Mouse (Mus musculus): ENCODE data around the gene Zbtb16. TPM values are rescaled to one million over a fixed set of nuclear protein-coding genes. Genes with fewer than 3 reads are reported as not detected.

The Zbtb16 gene
- total and polyA plus RNA-seq, 3 experiments: 10.6 to 45.5 (median 20.0) TPM

DNA sequence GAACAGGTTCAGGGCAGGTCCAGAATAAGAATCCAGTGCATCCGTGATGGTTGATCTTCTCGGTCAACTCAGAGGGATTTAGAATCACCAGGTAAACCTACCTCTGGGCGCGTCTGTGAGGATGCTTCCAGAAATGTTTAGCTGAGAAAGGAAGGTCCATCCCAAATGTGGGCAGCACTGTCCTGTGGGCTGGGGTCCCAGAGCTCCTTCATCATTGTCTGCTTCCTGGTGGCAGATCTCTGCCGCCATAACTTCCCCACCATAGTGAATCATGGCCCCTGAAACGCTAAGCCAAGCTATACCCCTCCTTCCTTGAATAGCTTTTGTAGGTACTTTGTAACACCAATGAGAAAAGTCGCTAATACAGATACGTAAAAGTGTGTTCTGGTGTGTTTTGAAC, 194.4 kb downstream of the Zbtb16 start:
- no peak for ATAC-seq (ENCODE audit: extremely low read depth, insufficient number of reproducible peaks, low FRiP score, poor library complexity, severe bottlenecking)

DNA sequence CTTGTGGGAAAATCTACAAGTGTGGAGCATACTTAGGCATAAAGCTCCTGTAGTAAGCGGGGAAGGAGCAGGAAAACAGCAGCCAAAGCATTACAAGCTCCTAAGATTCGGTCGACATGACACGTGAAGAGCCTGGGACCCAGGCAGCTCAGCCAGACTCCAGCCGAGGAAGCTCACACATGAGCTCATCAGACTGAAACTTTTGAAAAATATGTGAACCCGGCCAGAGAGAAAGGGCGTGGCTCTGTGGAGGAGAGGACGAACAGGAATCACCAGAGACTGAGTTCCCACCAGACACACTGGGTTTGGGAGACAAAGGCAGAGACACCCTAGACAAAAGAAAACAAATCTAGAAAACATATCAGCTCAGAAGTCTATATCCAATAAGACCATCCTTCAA, 195.1 kb downstream of the Zbtb16 start:
- no peak for TF ChIP-seq POLR2AphosphoS5 (IDR thresholded peaks at IDR 0.05; ENCODE audit: insufficient replicate concordance, low read depth, low read length)
- no peak for TF ChIP-seq CTCF (IDR thresholded peaks at IDR 0.05; ENCODE audit: low read depth, low read length)
- no peak for TF ChIP-seq GATA1 (IDR thresholded peaks at IDR 0.05; ENCODE audit: borderline replicate concordance, low read length)
- TF ChIP-seq GATA2 (IDR thresholded peaks at IDR 0.05; ENCODE audit: borderline replicate concordance, low read depth, low read length): no peak
- TF ChIP-seq TAL1 (conservative IDR thresholded peaks at IDR 0.05; ENCODE audit: low read depth, low read length): no peak
- DNase-seq (ENCODE audit: low spot score) (no peak), ATAC-seq (ENCODE audit: extremely low read depth, insufficient number of reproducible peaks, low FRiP score, poor library complexity, severe bottlenecking) (no peak)
- Histone ChIP-seq H3K9me3 (replicated peaks) (peaks cover 12% of the 10 kb centered on the region), H3K4me1 (ENCODE audit: insufficient read depth, low read depth, low read length) (peaks cover 4% of the 10 kb centered on the region; the same call in 1 of the 2 replicates), H3K27me3 (ENCODE audit: insufficient read depth, low read length) (peaks cover 28% of the 10 kb centered on the region), H3K4me3 (ENCODE audit: low read depth, low read length) (no peak overlapping the region), H3K36me3 (replicated peaks) (no peaks in the 10 kb centered on the region)

More for the DNA sequence above, 194.4 kb downstream of the Zbtb16 start:
- Histone ChIP-seq H3K27me3 (ENCODE audit: insufficient read depth, low read length) (peaks cover 25% of the 10 kb centered on the region), H3K9me3 (replicated peaks) (peaks cover 12% of the 10 kb centered on the region), H3K4me3 (ENCODE audit: low read depth, low read length) (no peak overlapping the region), H3K4me1 (ENCODE audit: insufficient read depth, low read depth, low read length) (peaks cover 11% of the 10 kb centered on the region; the same call in 1 of the 2 replicates), H3K36me3 (replicated peaks) (no peaks in the 10 kb centered on the region)
- DNase-seq (ENCODE audit: low spot score): no peak
- no peak for TF ChIP-seq GATA1 (IDR thresholded peaks at IDR 0.05; ENCODE audit: borderline replicate concordance, low read length)
- TF ChIP-seq GATA2 (IDR thresholded peaks at IDR 0.05; ENCODE audit: borderline replicate concordance, low read depth, low read length): no peak
- TF ChIP-seq TAL1 (conservative IDR thresholded peaks at IDR 0.05; ENCODE audit: low read depth, low read length): no peak
- no peak for TF ChIP-seq CTCF (IDR thresholded peaks at IDR 0.05; ENCODE audit: low read depth, low read length)
- TF ChIP-seq POLR2AphosphoS5 (IDR thresholded peaks at IDR 0.05; ENCODE audit: insufficient replicate concordance, low read depth, low read length): no peak

DNA sequence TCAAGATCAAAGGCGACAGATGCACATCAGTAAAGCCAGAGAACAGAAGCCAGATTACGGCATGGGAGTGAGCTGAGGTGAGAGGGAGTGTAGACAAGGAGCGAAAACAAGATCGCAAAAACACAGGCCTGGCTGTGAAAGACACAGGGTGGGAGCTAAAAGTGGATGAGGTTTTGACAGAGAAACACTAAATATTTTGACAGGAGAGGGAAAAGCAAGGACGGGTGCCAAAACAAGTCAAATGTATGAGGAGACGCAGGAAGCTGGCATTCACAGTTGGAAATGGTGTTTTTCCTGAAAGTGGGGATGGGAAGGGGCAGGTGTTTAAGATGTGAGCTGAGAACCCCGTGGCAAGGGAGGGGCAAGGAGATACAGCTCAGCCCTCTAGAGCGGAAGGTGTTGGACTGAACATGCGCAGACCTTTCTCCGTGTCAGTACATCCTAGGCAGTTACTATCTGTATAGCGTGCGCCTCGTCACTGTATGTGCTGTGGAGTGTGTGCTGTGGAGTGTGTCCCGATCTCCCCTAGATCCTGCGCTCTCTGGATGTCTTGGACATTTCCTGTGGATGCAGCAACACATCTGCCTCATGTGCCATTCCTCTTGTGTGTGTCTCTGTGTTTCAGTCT, 197.7 kb downstream of the Zbtb16 start:
- peaks cover 25% of the 10 kb centered on the region for H3K27me3 ChIP-seq (ENCODE audit: insufficient read depth, low read length)
- TF ChIP-seq GATA2 (IDR thresholded peaks at IDR 0.05; ENCODE audit: borderline replicate concordance, low read depth, low read length) (no peak), POLR2AphosphoS5 (IDR thresholded peaks at IDR 0.05; ENCODE audit: insufficient replicate concordance, low read depth, low read length) (no peak), TAL1 (conservative IDR thresholded peaks at IDR 0.05; ENCODE audit: low read depth, low read length) (no peak), CTCF (IDR thresholded peaks at IDR 0.05; ENCODE audit: low read depth, low read length) (no peak), GATA1 (IDR thresholded peaks at IDR 0.05; ENCODE audit: borderline replicate concordance, low read length) (no peak)
- no peaks in the 10 kb centered on the region for H3K9me3 ChIP-seq (replicated peaks)
- DNase-seq (ENCODE audit: low spot score) (no peak), ATAC-seq (ENCODE audit: extremely low read depth, insufficient number of reproducible peaks, low FRiP score, poor library complexity, severe bottlenecking) (no peak)
- no peaks in the 10 kb centered on the region for H3K36me3 ChIP-seq (replicated peaks)
- H3K4me1 ChIP-seq (ENCODE audit: insufficient read depth, low read depth, low read length): no peaks in the 10 kb centered on the region
- H3K4me3 ChIP-seq (ENCODE audit: low read depth, low read length): no peak overlapping the region; the same call in 1 of the 2 replicates

DNA sequence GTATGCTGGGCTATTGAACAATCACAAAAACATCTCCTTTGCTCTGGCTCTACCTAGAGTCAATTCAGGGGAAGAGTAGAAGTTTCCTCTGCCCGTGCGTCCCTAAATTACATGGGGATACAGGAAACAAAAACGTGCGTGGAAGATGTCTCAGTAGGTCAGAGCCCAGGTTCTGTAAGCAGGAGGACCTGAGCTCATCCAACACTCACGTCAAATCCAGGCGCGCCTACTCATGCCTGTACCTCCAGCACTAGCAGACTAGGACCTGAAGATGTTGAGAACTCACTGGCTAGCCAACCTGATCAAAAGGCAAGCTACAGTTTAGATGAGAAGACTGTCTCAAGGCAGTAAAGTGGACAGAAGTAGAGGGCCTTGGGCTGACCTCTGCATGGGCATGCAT, 198.9 kb downstream of the Zbtb16 start:
- TF ChIP-seq TAL1 (conservative IDR thresholded peaks at IDR 0.05; ENCODE audit: low read depth, low read length): no peak
- peaks cover 25% of the 10 kb centered on the region for H3K27me3 ChIP-seq (ENCODE audit: insufficient read depth, low read length)
- no peaks in the 10 kb centered on the region for H3K9me3 ChIP-seq (replicated peaks)
- H3K4me1 ChIP-seq (ENCODE audit: insufficient read depth, low read depth, low read length): no peaks in the 10 kb centered on the region
- ATAC-seq (ENCODE audit: extremely low read depth, insufficient number of reproducible peaks, low FRiP score, poor library complexity, severe bottlenecking) (no peak), DNase-seq (ENCODE audit: low spot score) (no peak)
- H3K36me3 ChIP-seq (replicated peaks): no peaks in the 10 kb centered on the region
- no peak overlapping the region for H3K4me3 ChIP-seq (ENCODE audit: low read depth, low read length)

DNA sequence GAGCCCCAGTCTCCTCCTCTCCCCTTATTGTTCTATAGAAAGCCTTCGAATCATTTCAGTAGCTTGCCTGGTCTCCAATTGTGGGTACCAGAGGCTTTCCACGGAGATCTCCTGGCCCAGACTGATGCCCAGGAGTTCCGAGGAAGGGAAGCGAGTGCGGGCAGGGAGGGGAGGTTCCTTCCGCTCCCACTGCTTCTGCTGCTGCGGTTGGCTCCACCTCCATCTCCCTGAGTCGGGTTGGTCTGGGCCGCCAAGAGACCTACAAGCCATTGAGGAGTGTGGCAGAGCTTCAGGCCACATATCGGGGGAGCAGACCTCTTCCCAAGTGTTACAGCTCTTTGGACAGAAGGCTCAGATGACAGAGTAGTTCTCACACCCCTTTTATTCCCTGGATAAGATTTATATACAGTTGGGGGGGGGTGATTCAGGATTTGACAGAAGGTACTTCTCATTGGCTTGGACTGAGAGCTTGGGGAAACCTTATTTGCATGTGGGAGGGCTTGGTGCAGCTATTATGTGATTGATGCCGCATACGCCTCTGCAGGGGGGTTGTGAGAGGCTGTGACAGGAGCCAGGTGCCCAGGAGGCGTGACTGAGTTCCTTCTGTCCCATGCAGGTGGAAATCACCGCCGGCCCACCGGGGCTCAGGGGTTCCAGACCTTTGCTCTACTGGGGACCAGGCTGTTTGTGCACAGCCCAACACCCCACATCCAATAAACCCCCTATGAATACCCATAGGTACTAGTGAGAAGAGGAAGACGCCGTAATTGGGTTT, 200.3 kb downstream of the Zbtb16 start:
- peaks cover 17% of the 10 kb centered on the region for H3K27me3 ChIP-seq (ENCODE audit: insufficient read depth, low read length)
- no peak for TF ChIP-seq TAL1 (conservative IDR thresholded peaks at IDR 0.05; ENCODE audit: low read depth, low read length)
- TF ChIP-seq GATA2 (IDR thresholded peaks at IDR 0.05; ENCODE audit: borderline replicate concordance, low read depth, low read length): no peak
- no peak for TF ChIP-seq POLR2AphosphoS5 (IDR thresholded peaks at IDR 0.05; ENCODE audit: insufficient replicate concordance, low read depth, low read length)
- no peak for TF ChIP-seq GATA1 (IDR thresholded peaks at IDR 0.05; ENCODE audit: borderline replicate concordance, low read length)
- TF ChIP-seq CTCF (IDR thresholded peaks at IDR 0.05; ENCODE audit: low read depth, low read length): no peak
- no peaks in the 10 kb centered on the region for H3K36me3 ChIP-seq (replicated peaks)
- no peak for ATAC-seq (ENCODE audit: extremely low read depth, insufficient number of reproducible peaks, low FRiP score, poor library complexity, severe bottlenecking)
- H3K4me1 ChIP-seq (ENCODE audit: insufficient read depth, low read depth, low read length): no peaks in the 10 kb centered on the region
- DNase-seq (ENCODE audit: low spot score): no peak
- H3K9me3 ChIP-seq (replicated peaks): no peaks in the 10 kb centered on the region
- no peak overlapping the region for H3K4me3 ChIP-seq (ENCODE audit: low read depth, low read length)

DNA sequence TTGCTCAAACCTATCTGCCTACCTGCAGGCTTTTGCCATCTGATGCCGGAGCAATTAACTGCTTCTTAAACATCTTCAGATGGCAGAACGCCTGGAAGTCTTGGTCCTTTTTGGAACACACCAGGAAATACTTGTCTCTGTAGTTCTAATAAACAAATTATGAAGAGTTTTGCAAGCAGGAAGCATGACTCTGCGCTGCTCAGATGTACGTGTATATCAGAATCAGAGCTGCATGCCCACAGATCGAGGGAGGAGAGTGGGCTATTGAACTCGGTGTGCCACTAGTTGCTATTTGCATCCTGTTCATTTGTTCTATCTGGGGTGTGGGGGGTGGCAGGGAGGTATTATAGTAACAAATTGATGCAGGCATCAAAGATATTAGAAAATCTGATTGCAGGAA, 202.9 kb downstream of the Zbtb16 start:
- no peak overlapping the region for H3K4me3 ChIP-seq (ENCODE audit: low read depth, low read length)
- H3K9me3 ChIP-seq (replicated peaks): no peaks in the 10 kb centered on the region
- H3K27me3 ChIP-seq (ENCODE audit: insufficient read depth, low read length): peaks cover 12% of the 10 kb centered on the region
- no peak for TF ChIP-seq POLR2AphosphoS5 (IDR thresholded peaks at IDR 0.05; ENCODE audit: insufficient replicate concordance, low read depth, low read length)
- TF ChIP-seq GATA2 (IDR thresholded peaks at IDR 0.05; ENCODE audit: borderline replicate concordance, low read depth, low read length): no peak
- no peak for TF ChIP-seq CTCF (IDR thresholded peaks at IDR 0.05; ENCODE audit: low read depth, low read length)
- TF ChIP-seq GATA1 (IDR thresholded peaks at IDR 0.05; ENCODE audit: borderline replicate concordance, low read length): no peak
- TF ChIP-seq TAL1 (conservative IDR thresholded peaks at IDR 0.05; ENCODE audit: low read depth, low read length): no peak
- no peaks in the 10 kb centered on the region for H3K4me1 ChIP-seq (ENCODE audit: insufficient read depth, low read depth, low read length)
- no peak for DNase-seq (ENCODE audit: low spot score)
- no peak for ATAC-seq (ENCODE audit: extremely low read depth, insufficient number of reproducible peaks, low FRiP score, poor library complexity, severe bottlenecking)
- H3K36me3 ChIP-seq (replicated peaks): no peaks in the 10 kb centered on the region
